Mouse (Mus musculus): ENCODE results near the gene Bysl. TPM values are rescaled to one million over a fixed set of nuclear protein-coding genes. Genes with fewer than 3 reads are reported as not detected.
"Not testable (repeated sequence)": the region's sequence is repeated elsewhere in the genome, so short reads cannot be mapped to it uniquely, and the experiment has no call there.

The Bysl gene
- polyA plus RNA-seq (2015; fragmentation: Nextera tagmentation; extraction: Ambion mirVana) = 26.6 and 28.6 TPM in 2 replicates

GRCm38 (mm10) chr17:47610849-47611660 lies at the start of gene Bysl, which contains the start of the genes Med20 and Gm20517:
Gene Bysl, minus strand, starts transcription at chr17:47611492.
Gene Med20, plus strand, starts transcription at chr17:47611582.
Gene Gm20517, plus strand, starts transcription at chr17:47611589.
- ATAC-seq (ENCODE audit: low FRiP score, low read depth) = peak; percentile 95
- H3K27me3 ChIP-seq = no peaks in the 10 kb centered on the region
- H3K9me3 ChIP-seq = no peaks in the 10 kb centered on the region
- peak within 1 kb of the TSS; percentile 90 for H3K9ac ChIP-seq
- peak within 1 kb of the TSS; percentile 61; the same call in 1 of the 2 replicates for H3K27ac ChIP-seq
- peaks cover 25% of the 10 kb centered on the region for H3K4me1 ChIP-seq
- H3K4me3 ChIP-seq = peak within 1 kb of the TSS; percentile 88
- H3K4me2 ChIP-seq (replicated peaks) = peak within 1 kb of the TSS; percentile 97
- H3K36me3 ChIP-seq = peaks cover 58% of the 10 kb centered on the region
- under 1% methylated on average over 59 of the region's 59 CpGs for WGBS

GRCm38 (mm10) chr17:47658741-47659243 lies 47.5 kb upstream of the Bysl start:
- ATAC-seq (ENCODE audit: low FRiP score, low read depth) = no peak
- Histone ChIP-seq H3K9ac (no peak overlapping the region), H3K4me3 (no peak overlapping the region), H3K36me3 (peaks cover 3% of the 10 kb centered on the region; the same call in 1 of the 2 replicates), H3K9me3 (no peaks in the 10 kb centered on the region), H3K27me3 (no peaks in the 10 kb centered on the region), H3K4me2 (replicated peaks) (no peak overlapping the region), H3K27ac (no peak overlapping the region), H3K4me1 (no peaks in the 10 kb centered on the region)
- 84% methylated on average over 3 of the region's 3 CpGs for WGBS

- Histone ChIP-seq H3K9ac (no peak overlapping the region), H3K27me3 (no peaks in the 10 kb centered on the region), H3K4me3 (no peak overlapping the region), H3K9me3 (no peaks in the 10 kb centered on the region), H3K27ac (no peak overlapping the region), H3K4me2 (replicated peaks) (no peak overlapping the region), H3K4me1 (no peaks in the 10 kb centered on the region), H3K36me3 (peaks cover 6% of the 10 kb centered on the region; the same call in 1 of the 2 replicates)
- 79% methylated on average over 4 of the region's 4 CpGs for WGBS
- no peak for ATAC-seq (ENCODE audit: low FRiP score, low read depth)
These were observed 46.6 kb upstream of the Bysl start for GRCm38 (mm10) chr17:47657901-47658300.

- Histone ChIP-seq H3K36me3 (peaks cover 6% of the 10 kb centered on the region; the same call in 1 of the 2 replicates), H3K27ac (no peak overlapping the region), H3K4me2 (replicated peaks) (no peak overlapping the region), H3K9me3 (no peaks in the 10 kb centered on the region), H3K27me3 (no peaks in the 10 kb centered on the region), H3K9ac (no peak overlapping the region), H3K4me1 (no peaks in the 10 kb centered on the region), H3K4me3 (no peak overlapping the region)
- WGBS = 76% methylated on average over 5 of the region's 5 CpGs
- no peak for ATAC-seq (ENCODE audit: low FRiP score, low read depth)
These were observed 44.4 kb upstream of the Bysl start for GRCm38 (mm10) chr17:47655697-47656096.

- 92% methylated on average over 8 of the region's 8 CpGs for WGBS
- H3K4me1 ChIP-seq; ATAC-seq (ENCODE audit: low FRiP score, low read depth); H3K4me2 ChIP-seq (replicated peaks); H3K27ac ChIP-seq; H3K27me3 ChIP-seq; H3K4me3 ChIP-seq; H3K36me3 ChIP-seq; H3K9ac ChIP-seq; H3K9me3 ChIP-seq: not testable (repeated sequence)
These were observed 43.1 kb upstream of the Bysl start for GRCm38 (mm10) chr17:47654346-47654745.

- ATAC-seq (ENCODE audit: low FRiP score, low read depth) = no peak
- no peak overlapping the region for H3K27ac ChIP-seq
- H3K36me3 ChIP-seq = peaks cover 6% of the 10 kb centered on the region; the same call in 1 of the 2 replicates
- H3K9me3 ChIP-seq = no peaks in the 10 kb centered on the region
- H3K4me1 ChIP-seq = no peaks in the 10 kb centered on the region
- no peaks in the 10 kb centered on the region for H3K27me3 ChIP-seq
- H3K9ac ChIP-seq = no peak overlapping the region
- 85% methylated on average over 2 of the region's 2 CpGs for WGBS
- no peak overlapping the region for H3K4me3 ChIP-seq
- H3K4me2 ChIP-seq (replicated peaks) = no peak overlapping the region
These were observed 40.7 kb upstream of the Bysl start for GRCm38 (mm10) chr17:47651953-47652352.

- Histone ChIP-seq H3K27ac (no peak overlapping the region), H3K4me3 (no peak overlapping the region), H3K27me3 (no peaks in the 10 kb centered on the region), H3K4me1 (no peaks in the 10 kb centered on the region), H3K9me3 (no peaks in the 10 kb centered on the region), H3K36me3 (peaks cover 3% of the 10 kb centered on the region; the same call in 1 of the 2 replicates), H3K4me2 (replicated peaks) (no peak overlapping the region), H3K9ac (no peak overlapping the region)
- WGBS = 65% methylated on average over 4 of the region's 4 CpGs
- ATAC-seq (ENCODE audit: low FRiP score, low read depth) = no peak
These were observed 37.7 kb upstream of the Bysl start for GRCm38 (mm10) chr17:47648966-47649365.

- Histone ChIP-seq H3K9ac (no peak overlapping the region), H3K4me2 (replicated peaks) (no peak overlapping the region), H3K9me3 (no peaks in the 10 kb centered on the region), H3K27ac (no peak overlapping the region), H3K4me3 (no peak overlapping the region), H3K36me3 (no peaks in the 10 kb centered on the region), H3K27me3 (no peaks in the 10 kb centered on the region), H3K4me1 (no peaks in the 10 kb centered on the region)
- 67% methylated on average over 1 of the region's 1 CpGs for WGBS
- ATAC-seq (ENCODE audit: low FRiP score, low read depth) = no peak
These were observed 35.4 kb upstream of the Bysl start for GRCm38 (mm10) chr17:47646683-47647082.

- 87% methylated on average over 2 of the region's 2 CpGs for WGBS
- Histone ChIP-seq H3K4me2 (replicated peaks) (no peak overlapping the region), H3K36me3 (no peaks in the 10 kb centered on the region), H3K9ac (no peak overlapping the region), H3K9me3 (no peaks in the 10 kb centered on the region), H3K4me1 (no peaks in the 10 kb centered on the region), H3K4me3 (no peak overlapping the region), H3K27ac (no peak overlapping the region), H3K27me3 (no peaks in the 10 kb centered on the region)
- no peak for ATAC-seq (ENCODE audit: low FRiP score, low read depth)
These were observed 31.7 kb upstream of the Bysl start for GRCm38 (mm10) chr17:47642992-47643391.

- H3K27ac ChIP-seq = no peak overlapping the region
- no peak overlapping the region for H3K4me3 ChIP-seq
- no peak overlapping the region for H3K4me2 ChIP-seq (replicated peaks)
- WGBS = 88% methylated on average over 7 of the region's 7 CpGs
- no peaks in the 10 kb centered on the region for H3K27me3 ChIP-seq
- ATAC-seq (ENCODE audit: low FRiP score, low read depth) = no peak
- no peak overlapping the region for H3K9ac ChIP-seq
- H3K36me3 ChIP-seq = peaks cover 8% of the 10 kb centered on the region
- H3K4me1 ChIP-seq = peaks cover 19% of the 10 kb centered on the region
- no peaks in the 10 kb centered on the region for H3K9me3 ChIP-seq
These were observed 22.9 kb upstream of the Bysl start for GRCm38 (mm10) chr17:47633999-47634770.

- H3K27me3 ChIP-seq = no peaks in the 10 kb centered on the region
- ATAC-seq (ENCODE audit: low FRiP score, low read depth) = no peak
- 68% methylated on average over 4 of the region's 4 CpGs for WGBS
- no peaks in the 10 kb centered on the region for H3K9me3 ChIP-seq
- peaks cover 30% of the 10 kb centered on the region for H3K4me1 ChIP-seq
- H3K4me2 ChIP-seq (replicated peaks) = no peak overlapping the region
- no peak overlapping the region for H3K4me3 ChIP-seq
- no peak overlapping the region for H3K9ac ChIP-seq
- peaks cover 8% of the 10 kb centered on the region for H3K36me3 ChIP-seq
- no peak overlapping the region for H3K27ac ChIP-seq
These were observed 21.0 kb upstream of the Bysl start for GRCm38 (mm10) chr17:47632181-47632840.

All from limb, embryonic 13.5 days (tissue).